Mouse (Mus musculus): Measurements from ENCODE around the gene Slc35a3. TPM values are rescaled to one million over a fixed set of nuclear protein-coding genes. Genes with fewer than 3 reads are reported as not detected.
A peak's percentile ranks its signal among the peaks of the same experiment; 100 is the strongest.
"Not testable (repeated sequence)": the region's sequence is repeated elsewhere in the genome, so short reads cannot be mapped to it uniquely, and the experiment has no call there.

Gene Slc35a3
- total RNA-seq, 1 experiment from 2014 or later: 48.4 TPM

DNA sequence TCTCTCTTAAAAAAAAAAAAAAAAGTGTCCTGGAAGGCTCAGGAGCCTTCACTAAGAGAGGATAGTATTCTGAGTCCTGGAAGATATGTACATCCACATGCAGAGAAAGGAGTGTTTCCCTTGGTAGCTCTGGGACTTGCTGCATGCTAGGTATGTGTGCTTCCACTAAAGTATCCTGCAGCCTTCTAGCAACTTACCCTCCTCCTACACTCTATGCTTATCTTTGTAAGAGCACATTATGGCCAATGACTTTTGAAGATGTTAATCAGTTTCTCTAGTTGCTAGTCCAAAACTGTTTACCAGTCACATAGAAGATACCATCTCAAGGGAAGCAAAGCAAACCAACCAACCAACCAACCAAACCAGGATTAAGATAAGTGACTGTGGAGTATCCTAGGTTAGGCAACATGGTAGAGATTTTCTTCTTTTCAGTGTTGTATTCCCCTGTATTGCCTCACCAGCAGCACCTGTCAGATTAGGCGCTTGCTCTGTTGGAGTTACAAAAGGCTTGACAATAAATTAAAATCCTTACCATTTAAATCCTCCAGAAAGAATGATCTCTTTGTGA lies 6.9 kb downstream of the Slc35a3 start:
- ATAC-seq (replicated peaks in 1 of 2; ENCODE audit: insufficient read depth in 1 of 2, low FRiP score in 2 of 2, low TSS enrichment in 1 of 2, low read depth in 1 of 2, poor library complexity in 2 of 2, severe bottlenecking in 2 of 2): no peak

DNA sequence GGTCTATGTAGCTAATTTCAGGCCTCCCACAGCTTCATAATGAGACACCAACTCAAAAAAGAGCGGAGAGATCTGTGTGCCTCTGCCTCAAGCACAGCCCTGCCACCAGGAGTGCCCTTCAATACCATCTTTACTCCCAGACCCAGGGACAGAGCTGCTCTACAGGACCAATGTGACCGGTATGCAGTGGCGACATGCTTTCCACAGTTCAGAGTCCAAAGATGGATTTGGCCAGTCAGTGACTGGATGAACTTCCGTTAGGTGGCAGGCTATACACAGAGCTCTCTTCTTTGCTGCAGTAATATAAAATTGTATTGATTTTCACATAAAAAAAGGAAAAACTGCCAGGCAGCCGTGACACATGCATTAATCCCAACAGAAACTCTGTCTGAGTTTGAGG lies 8.8 kb downstream of the Slc35a3 start:
- no peak for ATAC-seq (replicated peaks in 1 of 2; ENCODE audit: insufficient read depth in 1 of 2, low FRiP score in 2 of 2, low TSS enrichment in 1 of 2, low read depth in 1 of 2, poor library complexity in 2 of 2, severe bottlenecking in 2 of 2)

- ATAC-seq (replicated peaks in 1 of 2; ENCODE audit: insufficient read depth in 1 of 2, low FRiP score in 2 of 2, low TSS enrichment in 1 of 2, low read depth in 1 of 2, poor library complexity in 2 of 2, severe bottlenecking in 2 of 2): no peak
Observed at GRCm38 (mm10) chr3:116702647-116703272, 9.9 kb downstream of the Slc35a3 start.

- ATAC-seq (replicated peaks in 1 of 2; ENCODE audit: insufficient read depth in 1 of 2, low FRiP score in 2 of 2, low TSS enrichment in 1 of 2, low read depth in 1 of 2, poor library complexity in 2 of 2, severe bottlenecking in 2 of 2): no peak
Observed at GRCm38 (mm10) chr3:116701601-116702000, 11.0 kb downstream of the Slc35a3 start.

DNA sequence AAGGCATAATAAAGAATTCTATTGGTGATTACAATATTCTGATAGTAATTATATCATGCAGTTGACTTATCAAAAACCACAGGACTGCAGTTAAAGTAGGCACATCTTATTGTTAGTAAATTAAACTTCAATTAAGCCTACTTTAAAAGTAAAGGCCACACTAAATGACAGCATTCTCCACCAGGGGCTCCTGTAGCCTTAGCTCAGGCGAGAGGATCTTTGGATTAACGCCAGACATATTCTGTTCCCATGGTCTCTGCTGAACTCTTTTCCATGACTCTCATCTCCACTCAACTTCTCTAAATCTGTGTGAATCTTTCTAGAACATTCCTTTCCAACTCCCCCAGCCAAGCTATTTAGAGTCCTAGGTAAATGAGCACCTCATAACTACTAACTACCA lies 13.8 kb downstream of the Slc35a3 start:
- peak in 1 of 2 experiments; percentile 36; a peak in 1 of 4 replicates for ATAC-seq (replicated peaks in 1 of 2; ENCODE audit: insufficient read depth in 1 of 2, low FRiP score in 2 of 2, low TSS enrichment in 1 of 2, low read depth in 1 of 2, poor library complexity in 2 of 2, severe bottlenecking in 2 of 2)

DNA sequence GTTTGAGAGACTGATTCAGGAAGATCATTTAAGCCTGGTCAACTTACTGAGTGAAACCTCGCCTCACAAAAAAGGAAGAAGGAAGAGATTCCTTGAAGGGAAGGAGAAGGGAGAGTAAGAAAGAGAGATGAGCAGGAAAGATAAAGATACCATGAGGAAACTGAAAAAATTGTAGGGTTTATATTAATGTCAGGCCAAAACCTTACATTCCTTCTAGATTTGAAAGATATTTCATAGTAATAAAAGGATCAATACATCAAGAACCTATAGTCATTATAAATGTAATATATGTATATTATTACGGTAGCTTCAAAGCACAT lies 17.0 kb downstream of the Slc35a3 start:
- no peak for ATAC-seq (replicated peaks in 1 of 2; ENCODE audit: insufficient read depth in 1 of 2, low FRiP score in 2 of 2, low TSS enrichment in 1 of 2, low read depth in 1 of 2, poor library complexity in 2 of 2, severe bottlenecking in 2 of 2)

DNA sequence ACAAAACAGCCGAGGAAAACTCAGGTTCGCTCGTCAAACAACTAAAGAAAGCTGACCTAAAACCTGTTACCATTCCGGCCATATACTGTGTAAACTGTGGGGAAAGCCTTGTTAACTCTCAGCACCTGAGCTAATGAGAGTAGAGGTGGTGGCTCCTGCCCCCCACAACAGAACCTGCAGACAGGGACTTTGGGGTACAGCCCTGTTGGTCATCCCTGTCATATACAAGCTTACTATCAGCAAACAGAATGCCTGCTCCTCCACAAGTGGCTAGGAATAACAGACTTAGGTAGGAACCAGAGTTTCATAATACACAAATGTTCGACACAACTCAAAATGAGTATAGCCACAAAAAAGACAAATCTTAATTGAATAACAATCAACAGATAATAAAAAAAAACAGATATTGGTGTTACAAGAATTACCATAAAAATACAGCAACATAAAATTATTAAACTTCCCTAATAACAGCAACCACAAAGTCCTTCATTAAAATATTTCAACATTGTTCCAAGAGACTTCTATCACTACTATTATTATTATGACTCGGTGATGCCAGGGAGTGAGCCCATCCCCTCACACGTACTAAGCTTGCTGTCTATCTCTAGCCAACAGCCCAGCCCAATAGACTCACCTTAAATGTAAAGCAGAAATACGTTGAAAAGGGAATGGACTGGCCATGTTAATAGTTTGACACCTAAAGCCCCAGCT lies 17.5 kb downstream of the Slc35a3 start:
- no peak for ATAC-seq (replicated peaks in 1 of 2; ENCODE audit: insufficient read depth in 1 of 2, low FRiP score in 2 of 2, low TSS enrichment in 1 of 2, low read depth in 1 of 2, poor library complexity in 2 of 2, severe bottlenecking in 2 of 2)

GRCm38 (mm10) chr3:116694312-116694711 lies 18.3 kb downstream of the Slc35a3 start:
- ATAC-seq (replicated peaks in 1 of 2; ENCODE audit: insufficient read depth in 1 of 2, low FRiP score in 2 of 2, low TSS enrichment in 1 of 2, low read depth in 1 of 2, poor library complexity in 2 of 2, severe bottlenecking in 2 of 2): no peak

- no peak for ATAC-seq (replicated peaks in 1 of 2; ENCODE audit: insufficient read depth in 1 of 2, low FRiP score in 2 of 2, low TSS enrichment in 1 of 2, low read depth in 1 of 2, poor library complexity in 2 of 2, severe bottlenecking in 2 of 2)
Observed at GRCm38 (mm10) chr3:116681160-116681559, 31.5 kb downstream of the Slc35a3 start, which contains the start of gene Gm43191. TSS of gene Gm43191 (minus strand) at chr3:116681260.

DNA sequence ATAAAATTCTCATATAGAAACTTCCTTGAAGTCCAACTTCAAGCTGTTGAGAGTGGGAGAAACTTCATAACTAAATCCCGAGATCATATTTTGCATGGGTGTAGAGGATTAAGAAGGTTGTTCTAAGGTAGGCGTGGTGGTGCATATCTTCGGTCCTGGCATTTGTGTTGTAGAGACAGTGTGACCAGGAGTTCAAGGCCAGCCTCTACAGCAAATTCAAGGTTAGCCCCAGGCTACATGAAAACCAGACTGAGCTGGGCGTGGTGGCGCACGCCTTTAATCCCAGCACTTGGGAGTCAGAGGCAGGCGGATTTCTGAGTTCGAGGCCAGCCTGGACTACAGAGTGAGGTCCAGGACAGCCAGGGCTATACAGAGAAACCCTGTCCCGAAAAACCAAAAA lies 48.4 kb downstream of the Slc35a3 start:
- ATAC-seq (replicated peaks in 1 of 2; ENCODE audit: insufficient read depth in 1 of 2, low FRiP score in 2 of 2, low TSS enrichment in 1 of 2, low read depth in 1 of 2, poor library complexity in 2 of 2, severe bottlenecking in 2 of 2): not testable (repeated sequence)

DNA sequence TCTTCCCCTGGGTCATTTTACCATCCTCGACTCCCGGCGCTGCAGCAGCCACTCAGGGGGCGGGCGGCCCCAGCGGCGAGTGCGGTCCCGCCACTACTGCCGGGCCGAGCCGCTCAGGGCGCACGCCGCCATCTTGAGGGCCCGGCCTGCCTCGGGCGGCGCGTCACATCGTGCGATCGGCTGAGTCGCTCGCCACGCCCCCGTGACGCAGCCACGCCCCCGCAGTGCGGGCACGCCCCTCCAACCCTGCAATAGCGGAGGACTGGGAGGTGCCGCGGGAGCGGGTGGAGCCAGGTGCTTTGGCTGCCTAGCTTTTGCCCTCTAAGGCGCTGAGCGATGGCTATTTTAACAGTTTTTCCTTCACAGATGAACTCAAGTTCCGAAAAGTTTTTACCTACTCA lies 50.2 kb downstream of the Slc35a3 start, which contains the start of gene Mfsd14a:
Mfsd14a (minus strand) TSS at position 215 of the 401 bp plus-strand sequence.
- peak; percentile 96 to 97 for ATAC-seq (replicated peaks in 1 of 2; ENCODE audit: insufficient read depth in 1 of 2, low FRiP score in 2 of 2, low TSS enrichment in 1 of 2, low read depth in 1 of 2, poor library complexity in 2 of 2, severe bottlenecking in 2 of 2)

GRCm38 (mm10) chr3:116661870-116662414 lies 50.7 kb downstream of the Slc35a3 start:
- peak; percentile 28 to 54 for ATAC-seq (replicated peaks in 1 of 2; ENCODE audit: insufficient read depth in 1 of 2, low FRiP score in 2 of 2, low TSS enrichment in 1 of 2, low read depth in 1 of 2, poor library complexity in 2 of 2, severe bottlenecking in 2 of 2)

- ATAC-seq (replicated peaks in 1 of 2; ENCODE audit: insufficient read depth in 1 of 2, low FRiP score in 2 of 2, low TSS enrichment in 1 of 2, low read depth in 1 of 2, poor library complexity in 2 of 2, severe bottlenecking in 2 of 2): no peak
Observed at GRCm38 (mm10) chr3:116661288-116661869, 51.3 kb downstream of the Slc35a3 start.

- ATAC-seq (replicated peaks in 1 of 2; ENCODE audit: insufficient read depth in 1 of 2, low FRiP score in 2 of 2, low TSS enrichment in 1 of 2, low read depth in 1 of 2, poor library complexity in 2 of 2, severe bottlenecking in 2 of 2): no peak
Observed at GRCm38 (mm10) chr3:116659856-116660430, 52.7 kb downstream of the Slc35a3 start.

GRCm38 (mm10) chr3:116658928-116659565 lies 53.6 kb downstream of the Slc35a3 start:
- no peak for ATAC-seq (replicated peaks in 1 of 2; ENCODE audit: insufficient read depth in 1 of 2, low FRiP score in 2 of 2, low TSS enrichment in 1 of 2, low read depth in 1 of 2, poor library complexity in 2 of 2, severe bottlenecking in 2 of 2)

- no peak for ATAC-seq (replicated peaks in 1 of 2; ENCODE audit: insufficient read depth in 1 of 2, low FRiP score in 2 of 2, low TSS enrichment in 1 of 2, low read depth in 1 of 2, poor library complexity in 2 of 2, severe bottlenecking in 2 of 2)
Observed at GRCm38 (mm10) chr3:116656184-116656965, 56.3 kb downstream of the Slc35a3 start.

GRCm38 (mm10) chr3:116654051-116654450 lies 58.6 kb downstream of the Slc35a3 start:
- not testable (repeated sequence) for ATAC-seq (replicated peaks in 1 of 2; ENCODE audit: insufficient read depth in 1 of 2, low FRiP score in 2 of 2, low TSS enrichment in 1 of 2, low read depth in 1 of 2, poor library complexity in 2 of 2, severe bottlenecking in 2 of 2)
